Mouse (Mus musculus): ENCODE data around the gene Nsf.

DNA sequence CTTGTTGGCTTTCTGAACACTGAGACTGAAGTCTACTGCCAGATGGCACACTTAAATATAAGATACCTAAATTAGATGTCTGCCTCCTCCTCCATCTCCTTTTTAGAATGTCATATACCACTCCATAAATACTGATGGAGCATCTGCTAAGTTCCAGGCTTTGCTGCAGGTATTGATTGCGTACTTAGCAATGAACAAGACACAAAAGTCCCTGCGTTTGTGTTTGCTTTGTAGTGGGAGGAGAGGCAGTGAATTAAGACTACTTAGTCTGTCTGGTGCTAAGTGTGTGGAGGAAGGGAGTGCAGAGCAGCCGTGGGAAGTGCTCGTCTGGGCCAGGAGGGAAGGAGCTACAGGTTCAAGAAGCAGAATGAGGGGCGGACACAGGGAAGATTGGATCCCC is 28.0 kb upstream of the Nsf start:
- no peak for TF ChIP-seq POLR2A (IDR thresholded peaks at IDR 0.05; ENCODE audit: borderline replicate concordance, control insufficient read depth, low read depth, low read length)
- TF ChIP-seq CTCF (IDR thresholded peaks at IDR 0.05; ENCODE audit: control insufficient read depth, insufficient read depth, low read length), result no peak

Measured in bone marrow, adult 2 months (tissue).